Mouse (Mus musculus): ENCODE data around the gene Dtd1. TPM values are rescaled to one million over a fixed set of nuclear protein-coding genes. Genes with fewer than 3 reads are reported as not detected.

The Dtd1 gene
- polyA plus RNA-seq, 1 experiment: 11.8 TPM

DNA sequence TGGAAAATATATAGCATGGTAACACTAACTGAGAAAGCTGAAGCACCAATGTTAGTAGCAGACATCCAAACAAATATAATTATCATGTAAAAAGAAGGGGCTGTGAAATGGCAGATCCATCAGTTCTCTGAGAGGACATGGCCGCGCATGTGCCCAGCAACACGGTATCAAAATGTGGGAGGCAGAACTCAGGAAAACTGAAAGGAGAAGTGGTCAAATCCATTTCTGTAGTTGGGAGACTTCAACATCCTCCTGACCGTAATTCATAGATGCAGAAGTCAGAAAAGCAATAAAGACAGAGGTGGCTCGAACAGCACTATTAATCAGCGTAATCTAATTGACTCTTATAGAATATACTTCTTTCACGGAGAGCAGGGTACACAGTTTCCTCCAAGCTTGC lies 179.6 kb downstream of the Dtd1 start:
- H3K36me3 ChIP-seq (ENCODE audit: control insufficient read depth, insufficient read depth, low read length): no peaks in the 10 kb centered on the region
- H3K27me3 ChIP-seq (ENCODE audit: control insufficient read depth, insufficient read depth, low read length): no peaks in the 10 kb centered on the region
- no peak for TF ChIP-seq CTCF (IDR thresholded peaks at IDR 0.05; ENCODE audit: control insufficient read depth, insufficient read depth, insufficient replicate concordance, low read depth, low read length)
- no peak for TF ChIP-seq POLR2A (IDR thresholded peaks at IDR 0.05; ENCODE audit: control insufficient read depth, low read depth, low read length)
- H3K27ac ChIP-seq (ENCODE audit: control insufficient read depth, insufficient read depth, low read depth, low read length): no peak overlapping the region
- H3K4me1 ChIP-seq (ENCODE audit: control insufficient read depth, insufficient read depth, low read length): no peaks in the 10 kb centered on the region
- no peak overlapping the region for H3K4me3 ChIP-seq (ENCODE audit: control insufficient read depth, low read depth, low read length)

DNA sequence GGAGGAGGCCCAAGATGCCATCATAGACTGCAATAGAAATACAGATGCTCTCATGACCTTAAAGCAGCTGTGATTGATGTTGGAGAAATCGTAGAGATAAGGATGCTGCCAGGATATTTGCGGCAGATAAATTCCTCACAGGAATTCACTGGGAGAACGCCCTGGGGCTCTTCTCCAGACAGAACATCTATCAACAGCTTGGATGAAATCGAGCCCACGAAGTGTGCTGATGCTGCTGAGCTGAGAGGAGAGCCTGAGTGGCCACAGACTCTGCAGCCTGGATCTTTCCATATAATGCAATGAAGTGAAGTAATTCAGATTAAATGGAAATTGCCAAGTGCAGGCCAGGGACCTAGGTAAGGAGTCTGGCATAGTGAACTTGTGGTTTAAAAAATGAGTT lies 181.0 kb downstream of the Dtd1 start:
- no peaks in the 10 kb centered on the region for H3K4me1 ChIP-seq (ENCODE audit: control insufficient read depth, insufficient read depth, low read length)
- no peak overlapping the region for H3K4me3 ChIP-seq (ENCODE audit: control insufficient read depth, low read depth, low read length)
- H3K27ac ChIP-seq (ENCODE audit: control insufficient read depth, insufficient read depth, low read depth, low read length): no peak overlapping the region
- TF ChIP-seq POLR2A (IDR thresholded peaks at IDR 0.05; ENCODE audit: control insufficient read depth, low read depth, low read length) (no peak), CTCF (IDR thresholded peaks at IDR 0.05; ENCODE audit: control insufficient read depth, insufficient read depth, insufficient replicate concordance, low read depth, low read length) (no peak)
- H3K36me3 ChIP-seq (ENCODE audit: control insufficient read depth, insufficient read depth, low read length): no peaks in the 10 kb centered on the region
- no peaks in the 10 kb centered on the region for H3K27me3 ChIP-seq (ENCODE audit: control insufficient read depth, insufficient read depth, low read length)

DNA sequence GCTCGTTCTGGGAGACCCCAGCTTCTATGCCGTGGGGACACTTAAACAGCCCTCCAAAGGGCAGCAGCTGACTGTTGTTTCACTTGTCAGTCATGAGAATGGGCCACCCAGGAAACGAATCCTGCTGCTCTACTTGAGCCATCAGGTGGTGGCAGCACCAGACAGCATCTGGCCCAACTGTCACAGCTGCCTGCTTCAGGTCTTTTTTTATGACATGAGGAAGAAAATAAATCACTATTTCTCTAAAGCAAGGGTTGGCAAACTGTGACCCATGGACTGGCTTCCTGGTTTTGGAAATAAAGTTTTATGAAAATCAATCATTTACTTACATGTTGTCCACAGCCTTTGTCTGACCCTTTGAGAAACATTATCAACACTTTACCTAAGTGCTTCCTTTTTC lies 182.2 kb downstream of the Dtd1 start:
- Histone ChIP-seq H3K4me1 (ENCODE audit: control insufficient read depth, insufficient read depth, low read length) (no peaks in the 10 kb centered on the region), H3K36me3 (ENCODE audit: control insufficient read depth, insufficient read depth, low read length) (no peaks in the 10 kb centered on the region), H3K4me3 (ENCODE audit: control insufficient read depth, low read depth, low read length) (no peak overlapping the region), H3K27me3 (ENCODE audit: control insufficient read depth, insufficient read depth, low read length) (no peaks in the 10 kb centered on the region), H3K27ac (ENCODE audit: control insufficient read depth, insufficient read depth, low read depth, low read length) (no peak overlapping the region)
- no peak for TF ChIP-seq CTCF (IDR thresholded peaks at IDR 0.05; ENCODE audit: control insufficient read depth, insufficient read depth, insufficient replicate concordance, low read depth, low read length)

DNA sequence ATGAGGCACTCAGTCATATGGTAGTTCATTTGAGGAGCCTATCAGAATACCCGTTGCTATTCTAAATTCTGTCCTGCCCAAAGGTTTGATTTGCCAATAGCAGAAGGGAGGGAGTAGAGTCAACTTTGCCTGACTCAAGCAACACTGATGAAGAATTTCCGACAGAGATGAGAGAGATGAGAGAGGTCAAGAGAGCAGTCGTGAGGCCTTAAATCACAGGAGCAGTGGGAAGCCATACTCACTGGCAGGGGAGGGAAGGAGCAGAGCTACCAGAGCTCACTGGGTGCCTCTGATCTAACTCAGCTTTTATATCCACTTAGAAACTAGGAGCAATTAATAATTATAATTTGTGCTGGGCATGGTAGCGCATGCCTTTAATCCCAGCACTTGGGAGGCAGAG lies 182.8 kb downstream of the Dtd1 start:
- TF ChIP-seq POLR2A (IDR thresholded peaks at IDR 0.05; ENCODE audit: control insufficient read depth, low read depth, low read length) (no peak), CTCF (IDR thresholded peaks at IDR 0.05; ENCODE audit: control insufficient read depth, insufficient read depth, insufficient replicate concordance, low read depth, low read length) (no peak)
- no peaks in the 10 kb centered on the region for H3K4me1 ChIP-seq (ENCODE audit: control insufficient read depth, insufficient read depth, low read length)
- H3K4me3 ChIP-seq (ENCODE audit: control insufficient read depth, low read depth, low read length): no peak overlapping the region
- no peaks in the 10 kb centered on the region for H3K36me3 ChIP-seq (ENCODE audit: control insufficient read depth, insufficient read depth, low read length)
- H3K27me3 ChIP-seq (ENCODE audit: control insufficient read depth, insufficient read depth, low read length): no peaks in the 10 kb centered on the region
- H3K27ac ChIP-seq (ENCODE audit: control insufficient read depth, insufficient read depth, low read depth, low read length): no peak overlapping the region

DNA sequence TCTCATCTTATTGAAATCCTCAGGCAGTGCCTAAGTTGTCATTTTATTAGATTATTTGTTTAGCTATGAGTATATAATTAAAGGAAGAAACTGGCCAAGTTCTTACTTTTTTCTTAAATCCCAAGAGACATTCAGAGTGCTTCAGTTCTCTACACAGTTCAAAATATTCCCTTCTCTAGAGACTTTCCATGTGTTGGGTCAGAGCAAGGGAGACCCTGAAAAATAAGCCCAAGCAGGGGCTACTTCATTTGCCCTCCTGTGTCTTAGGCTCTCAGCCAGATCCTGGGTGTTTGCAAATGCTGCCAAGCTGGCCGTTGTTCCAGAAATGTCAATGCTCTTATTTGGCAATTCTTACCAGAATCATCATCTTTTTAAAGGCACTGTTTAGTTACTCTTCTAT lies 183.5 kb downstream of the Dtd1 start:
- H3K27ac ChIP-seq (ENCODE audit: control insufficient read depth, insufficient read depth, low read depth, low read length): no peak overlapping the region
- H3K27me3 ChIP-seq (ENCODE audit: control insufficient read depth, insufficient read depth, low read length): no peaks in the 10 kb centered on the region
- H3K4me3 ChIP-seq (ENCODE audit: control insufficient read depth, low read depth, low read length): no peak overlapping the region
- no peaks in the 10 kb centered on the region for H3K4me1 ChIP-seq (ENCODE audit: control insufficient read depth, insufficient read depth, low read length)
- no peaks in the 10 kb centered on the region for H3K36me3 ChIP-seq (ENCODE audit: control insufficient read depth, insufficient read depth, low read length)
- TF ChIP-seq POLR2A (IDR thresholded peaks at IDR 0.05; ENCODE audit: control insufficient read depth, low read depth, low read length) (no peak), CTCF (IDR thresholded peaks at IDR 0.05; ENCODE audit: control insufficient read depth, insufficient read depth, insufficient replicate concordance, low read depth, low read length) (no peak)

DNA sequence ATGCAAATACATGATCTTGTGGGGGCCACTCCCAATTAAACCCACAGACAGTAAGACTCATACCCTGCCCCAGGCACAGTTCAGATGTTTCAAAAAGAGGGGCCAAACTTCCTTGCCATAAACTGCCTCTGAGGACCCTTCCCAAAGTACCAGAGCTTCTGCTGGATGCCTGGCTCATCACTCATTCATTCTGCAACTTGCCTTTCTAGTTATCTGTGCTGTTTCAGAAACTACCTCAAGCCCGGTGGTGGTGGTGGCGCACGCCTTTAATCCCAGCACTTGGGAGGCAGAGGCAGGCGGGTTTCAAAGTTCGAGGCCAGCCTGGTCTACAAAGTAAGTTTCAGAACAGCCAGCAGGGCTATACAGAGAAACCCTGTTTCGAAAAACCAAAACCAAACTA lies 184.1 kb downstream of the Dtd1 start:
- Histone ChIP-seq H3K27me3 (ENCODE audit: control insufficient read depth, insufficient read depth, low read length) (no peaks in the 10 kb centered on the region), H3K36me3 (ENCODE audit: control insufficient read depth, insufficient read depth, low read length) (no peaks in the 10 kb centered on the region), H3K4me3 (ENCODE audit: control insufficient read depth, low read depth, low read length) (no peak overlapping the region), H3K27ac (ENCODE audit: control insufficient read depth, insufficient read depth, low read depth, low read length) (no peak overlapping the region), H3K4me1 (ENCODE audit: control insufficient read depth, insufficient read depth, low read length) (no peaks in the 10 kb centered on the region)
- TF ChIP-seq POLR2A (IDR thresholded peaks at IDR 0.05; ENCODE audit: control insufficient read depth, low read depth, low read length) (no peak), CTCF (IDR thresholded peaks at IDR 0.05; ENCODE audit: control insufficient read depth, insufficient read depth, insufficient replicate concordance, low read depth, low read length) (no peak)

DNA sequence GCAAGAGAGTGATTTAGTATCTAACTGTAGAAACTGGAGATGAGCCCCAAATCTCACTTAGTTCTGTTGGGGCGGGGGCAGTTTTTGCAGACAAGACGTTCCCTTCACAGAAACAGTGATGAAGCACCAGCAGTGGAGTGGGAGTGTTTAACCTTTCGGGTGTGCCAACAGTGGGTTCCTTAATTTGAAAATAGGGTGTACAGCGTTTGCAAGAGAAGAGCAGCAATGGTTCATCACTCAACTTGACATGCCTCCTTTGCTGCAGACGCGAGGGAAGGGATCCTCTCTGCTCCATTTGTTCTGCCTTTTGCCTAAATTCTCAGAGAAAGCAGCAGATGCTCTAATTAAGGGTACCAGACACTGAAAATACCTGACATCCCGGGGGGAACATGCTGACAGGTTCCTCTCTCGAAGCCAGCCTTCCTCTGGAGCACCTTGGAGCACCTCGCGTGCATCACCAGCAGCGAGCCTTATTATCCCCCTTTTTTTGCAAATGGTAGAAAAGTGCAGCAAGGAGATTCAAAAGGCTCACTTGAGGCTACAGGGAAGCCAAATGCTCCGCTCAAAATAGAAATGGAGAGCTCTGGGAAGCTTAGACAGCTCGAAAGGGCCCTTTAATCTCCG lies 192.1 kb downstream of the Dtd1 start:
- H3K27me3 ChIP-seq (ENCODE audit: control insufficient read depth, insufficient read depth, low read length): no peaks in the 10 kb centered on the region
- TF ChIP-seq POLR2A (IDR thresholded peaks at IDR 0.05; ENCODE audit: control insufficient read depth, low read depth, low read length) (no peak), CTCF (IDR thresholded peaks at IDR 0.05; ENCODE audit: control insufficient read depth, insufficient read depth, insufficient replicate concordance, low read depth, low read length) (no peak)
- no peaks in the 10 kb centered on the region for H3K36me3 ChIP-seq (ENCODE audit: control insufficient read depth, insufficient read depth, low read length)

DNA sequence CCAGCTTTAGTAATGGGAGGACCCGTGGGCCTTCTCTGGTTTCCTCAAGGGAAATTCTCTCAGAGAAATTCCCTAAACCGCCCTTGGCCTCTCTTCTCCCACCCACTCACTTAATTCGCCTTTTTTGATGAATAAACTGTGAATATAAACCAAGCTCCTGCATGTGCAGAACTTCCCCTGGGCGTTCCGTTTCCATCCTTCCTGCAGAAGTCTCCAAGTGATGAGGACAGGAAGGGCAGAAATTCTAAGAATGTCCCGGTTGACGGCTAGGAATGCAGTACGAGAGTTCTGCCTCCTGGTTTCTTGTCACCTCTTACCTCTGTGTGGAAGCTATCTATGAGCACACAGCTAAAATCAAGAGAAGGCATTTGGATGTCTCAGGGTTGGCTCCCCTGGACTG lies 197.8 kb downstream of the Dtd1 start:
- Histone ChIP-seq H3K27ac (ENCODE audit: control insufficient read depth, insufficient read depth, low read depth, low read length) (no peak overlapping the region), H3K4me1 (ENCODE audit: control insufficient read depth, insufficient read depth, low read length) (peaks cover 4% of the 10 kb centered on the region), H3K4me3 (ENCODE audit: control insufficient read depth, low read depth, low read length) (no peak overlapping the region), H3K36me3 (ENCODE audit: control insufficient read depth, insufficient read depth, low read length) (no peaks in the 10 kb centered on the region), H3K27me3 (ENCODE audit: control insufficient read depth, insufficient read depth, low read length) (no peaks in the 10 kb centered on the region)
- TF ChIP-seq CTCF (IDR thresholded peaks at IDR 0.05; ENCODE audit: control insufficient read depth, insufficient read depth, insufficient replicate concordance, low read depth, low read length): no peak
- TF ChIP-seq POLR2A (IDR thresholded peaks at IDR 0.05; ENCODE audit: control insufficient read depth, low read depth, low read length): no peak

More for the DNA sequence above, 192.1 kb downstream of the Dtd1 start:
- H3K4me1 ChIP-seq (ENCODE audit: control insufficient read depth, insufficient read depth, low read length): no peaks in the 10 kb centered on the region
- H3K4me3 ChIP-seq (ENCODE audit: control insufficient read depth, low read depth, low read length): no peak overlapping the region
- H3K27ac ChIP-seq (ENCODE audit: control insufficient read depth, insufficient read depth, low read depth, low read length): no peak overlapping the region

Measured in testis, adult 2 months (tissue).